Mouse (Mus musculus): Measurements from ENCODE around the gene Stx19. TPM values are rescaled to one million over a fixed set of nuclear protein-coding genes. Genes with fewer than 3 reads are reported as not detected.

Gene Stx19
- total RNA-seq, 2 experiments from 2014 or later: not detected

DNA sequence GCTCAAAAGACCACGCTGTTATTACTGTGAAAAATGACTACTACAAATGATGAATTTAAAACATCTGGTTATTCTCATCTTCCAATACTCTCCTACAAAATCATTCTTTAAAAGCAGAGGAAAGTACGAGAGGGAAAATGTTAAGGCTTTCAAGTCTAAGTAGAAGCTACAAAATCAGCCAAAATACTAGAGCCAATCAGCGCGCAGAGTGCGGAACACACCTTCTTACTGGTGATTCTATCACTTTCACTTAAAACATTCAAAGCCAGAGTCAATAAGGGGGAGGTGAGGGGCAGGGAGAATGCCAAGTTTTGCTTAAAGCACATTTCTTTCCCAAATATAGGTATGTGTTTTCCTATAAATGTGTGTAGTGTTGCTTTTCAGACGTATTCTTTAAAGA lies 30.9 kb downstream of the Stx19 start:
- intact Hi-C loops (cut with DNase I): no loop called here

GRCm38 (mm10) chr16:62846498-62847312 lies 32.2 kb downstream of the Stx19 start, which contains the start of gene Arl13b:
Gene Arl13b (minus strand): TSS chr16:62847040.
- peak; percentile 92 to 98 for DNase-seq (ENCODE audit: low spot score in 2 of 2)
- intact Hi-C loops (cut with DNase I): no loop called here

More for the DNA sequence above, 30.9 kb downstream of the Stx19 start:
- DNase-seq (ENCODE audit: low spot score in 2 of 2): no peak

- intact Hi-C loops (cut with DNase I): no loop called here
- no peak for DNase-seq (ENCODE audit: low spot score in 2 of 2)
These were observed 38.2 kb downstream of the Stx19 start for GRCm38 (mm10) chr16:62852464-62853252.

GRCm38 (mm10) chr16:62853611-62854126 lies 39.2 kb downstream of the Stx19 start:
- no peak for DNase-seq (ENCODE audit: low spot score in 2 of 2)
- intact Hi-C loops (cut with DNase I): no loop called here

DNA sequence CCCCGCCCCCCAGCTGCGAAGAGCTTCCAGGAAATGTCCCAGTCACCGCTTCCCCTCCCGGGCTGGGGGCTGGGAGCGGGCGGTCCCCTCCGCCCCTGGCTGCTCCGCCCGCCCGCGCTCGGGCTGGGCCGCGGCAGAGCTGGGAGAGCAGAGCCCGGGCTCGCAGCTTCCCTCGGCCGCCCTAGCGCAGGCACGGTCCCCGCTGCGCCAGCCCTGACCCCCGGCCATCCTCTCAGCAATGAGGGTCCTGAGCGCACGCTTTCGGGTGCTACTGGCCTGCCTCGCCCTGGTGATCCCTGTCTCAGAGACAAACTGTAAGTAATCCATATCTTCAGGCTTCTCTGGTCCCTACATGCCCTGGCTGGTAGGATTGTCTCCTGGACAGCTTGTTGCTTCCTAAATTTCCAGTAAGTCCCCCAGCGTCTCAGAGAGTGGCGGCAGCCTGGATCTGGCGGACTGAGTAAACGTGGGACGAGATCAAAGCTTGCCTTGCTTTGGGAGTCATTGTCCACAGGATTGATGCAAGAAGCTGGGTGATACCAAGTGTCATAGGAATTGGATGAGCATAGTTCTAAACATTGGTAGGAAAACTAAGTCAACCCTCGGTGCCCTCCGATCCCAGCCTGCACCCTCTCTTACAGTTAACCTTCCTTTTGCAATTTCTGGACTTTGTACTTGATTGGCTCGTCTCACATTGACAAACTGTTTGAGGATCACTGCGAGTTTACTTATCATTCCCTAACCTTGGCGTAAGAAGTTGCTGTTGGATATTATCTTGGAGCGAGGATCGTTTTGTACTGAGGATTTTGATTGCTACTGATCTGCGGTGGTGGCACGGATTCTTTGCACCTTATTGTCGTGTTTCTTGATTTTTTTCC lies 40.0 kb downstream of the Stx19 start, which contains the start of gene Pros1:
Pros1 (plus strand) TSS at position 117 of the 878 bp plus-strand sequence.
- intact Hi-C loops (cut with DNase I): no loop called here
- peak; percentile 16 to 24 for DNase-seq (ENCODE audit: low spot score in 2 of 2)

- no peak for DNase-seq (ENCODE audit: low spot score in 2 of 2)
- intact Hi-C loops (cut with DNase I): no loop called here
These were observed 40.9 kb downstream of the Stx19 start for GRCm38 (mm10) chr16:62855385-62855784.

DNA sequence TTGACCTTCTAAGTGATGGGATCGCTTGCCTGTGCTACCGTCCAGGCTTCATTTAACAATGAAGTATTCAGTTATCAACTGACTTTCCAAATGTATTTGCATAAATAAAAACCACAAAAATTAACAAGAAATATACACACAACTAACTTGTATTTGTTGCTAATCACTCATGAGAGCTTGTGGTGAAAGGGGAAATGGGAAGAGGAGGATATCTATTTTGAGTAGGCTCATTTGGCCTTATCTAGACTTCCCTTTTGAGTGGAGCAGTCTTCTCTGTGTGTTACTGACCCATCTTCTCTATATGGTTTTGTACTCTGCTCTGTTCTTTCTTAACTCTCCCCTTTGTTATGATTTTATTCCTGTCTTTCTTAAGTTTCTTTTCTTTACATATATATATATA lies 41.8 kb downstream of the Stx19 start:
- intact Hi-C loops (cut with DNase I): no loop called here

DNA sequence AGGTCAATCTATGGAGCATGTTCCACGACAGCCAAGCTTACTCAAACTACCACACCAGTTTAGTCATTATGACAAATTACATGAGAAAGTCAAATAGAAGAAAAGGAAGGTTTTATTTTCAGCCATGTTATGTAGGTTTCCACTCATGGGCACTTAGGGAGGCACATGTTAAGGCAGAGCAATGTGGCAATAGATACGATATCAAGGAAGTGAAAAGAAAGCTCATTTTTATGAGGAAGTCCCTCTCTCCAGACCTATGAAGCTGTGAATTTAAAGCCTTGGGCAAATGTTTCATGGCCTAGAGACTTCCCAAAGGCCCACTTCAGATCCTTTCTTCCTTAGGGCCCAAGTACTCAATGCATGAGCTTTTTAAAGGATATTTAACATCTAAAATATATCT lies 43.0 kb downstream of the Stx19 start:
- intact Hi-C loops (cut with DNase I): no loop called here

More for the DNA sequence above, 41.8 kb downstream of the Stx19 start:
- no peak for DNase-seq (ENCODE audit: low spot score in 2 of 2)

GRCm38 (mm10) chr16:62858018-62858417 lies 43.5 kb downstream of the Stx19 start:
- DNase-seq (ENCODE audit: low spot score in 2 of 2): peak in 1 of 2 experiments; percentile 28
- intact Hi-C loops (cut with DNase I): no loop called here

More for the DNA sequence above, 43.0 kb downstream of the Stx19 start:
- DNase-seq (ENCODE audit: low spot score in 2 of 2): no peak

GRCm38 (mm10) chr16:62860140-62860539 lies 45.7 kb downstream of the Stx19 start:
- intact Hi-C loops (cut with DNase I): no loop called here

DNA sequence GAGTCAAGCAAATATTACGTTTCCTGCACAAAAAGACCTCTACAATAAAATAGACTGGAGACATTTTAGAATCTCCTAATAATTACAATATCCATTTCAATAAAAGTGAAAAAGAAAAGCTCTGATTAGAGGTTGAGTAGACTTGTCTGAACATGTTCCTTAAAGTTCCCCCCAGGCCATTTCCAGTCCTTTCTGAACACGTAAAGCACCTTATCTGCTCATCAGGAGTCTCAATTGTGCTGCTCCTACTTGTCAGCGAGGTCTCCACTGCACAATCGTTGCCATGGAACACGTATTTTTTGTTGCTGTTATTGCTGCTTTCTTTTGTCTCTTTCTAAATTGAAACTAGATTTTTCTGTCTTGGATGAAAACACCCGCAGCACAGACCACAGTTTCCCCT lies 47.0 kb downstream of the Stx19 start:
- DNase-seq (ENCODE audit: low spot score in 2 of 2): no peak
- intact Hi-C loops (cut with DNase I): no loop called here

More at GRCm38 (mm10) chr16:62860140-62860539, 45.7 kb downstream of the Stx19 start:
- DNase-seq (ENCODE audit: low spot score in 2 of 2): peak in 1 of 2 experiments; percentile 14

DNA sequence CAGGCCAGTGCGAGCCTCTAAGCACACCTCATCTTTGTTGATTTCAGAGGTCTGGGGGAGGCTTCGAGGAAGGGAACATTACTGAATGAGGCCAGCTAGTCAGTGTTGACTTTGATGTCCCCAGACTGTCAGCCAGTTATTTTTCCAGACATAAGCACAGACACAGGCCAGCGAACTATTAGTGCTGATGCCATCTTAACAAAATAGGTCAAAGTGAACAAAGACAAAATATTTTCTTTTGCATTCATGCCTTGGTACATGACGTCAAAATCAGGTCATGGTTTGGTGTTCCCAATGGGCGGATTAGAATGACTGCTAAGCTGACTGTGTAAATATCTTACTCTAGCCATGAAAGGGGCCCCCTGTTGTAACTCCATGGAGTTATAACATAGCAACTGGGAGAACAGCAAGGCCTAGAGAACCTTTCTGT lies 58.2 kb downstream of the Stx19 start:
- no peak for DNase-seq (ENCODE audit: low spot score in 2 of 2)

DNA sequence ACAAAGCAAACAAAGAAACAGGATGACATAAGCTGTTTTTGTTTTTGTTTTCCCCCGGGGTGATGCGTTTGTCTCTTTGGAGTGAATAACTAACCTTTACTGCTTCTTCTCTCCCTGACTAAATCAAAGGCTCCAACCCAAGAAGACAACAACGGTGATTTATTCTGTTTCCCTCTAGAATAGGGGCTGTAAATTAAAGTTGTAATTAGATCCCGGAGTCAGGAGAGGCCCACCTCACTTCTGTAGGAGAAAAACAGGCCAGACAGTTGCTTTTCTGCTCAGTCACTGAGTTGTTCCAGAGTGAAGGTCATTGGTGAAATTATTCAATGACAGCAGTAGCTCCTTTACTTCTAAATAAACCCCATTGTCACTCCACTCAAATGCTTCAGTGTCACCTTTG lies 58.7 kb downstream of the Stx19 start:
- no peak for DNase-seq (ENCODE audit: low spot score in 2 of 2)
- intact Hi-C loops (cut with DNase I): no loop called here

More for the DNA sequence above, 58.2 kb downstream of the Stx19 start:
- intact Hi-C loops (cut with DNase I): no loop called here

Small RNAs within 50 kb of the gene (microRNA-seq; reads per million reads assigned to microRNA genes)
- gene Gm25986: 0 reads per million in 2 experiments

Other genes starting within 250 kb of the Stx19 start
- 1 to 10 TPM; 7.5 to 7.6 TPM for gene Nsun3, start 27.9 kb upstream of the Stx19 start, total RNA-seq (2021)
- gene Arl13b, start 32.4 kb downstream of the Stx19 start, total RNA-seq (2021): 10 to 100 TPM in 1 of 2 experiments, 1 to 10 TPM in 1; 9.0 to 12.5 TPM
- gene Pros1, start 39.6 kb downstream of the Stx19 start, total RNA-seq (2021): 1 to 10 TPM; 9.3 to 9.7 TPM

Measured in left cerebral cortex, postnatal 25 days (tissue).